Mouse (Mus musculus): ENCODE data around the gene Cux1.
"Not testable (repeated sequence)": the region's sequence is repeated elsewhere in the genome, so short reads cannot be mapped to it uniquely, and the experiment has no call there.

The Cux1 gene

GRCm38 (mm10) chr5:136474086-136474485 is 93.2 kb downstream of the Cux1 start:
- no peak for DNase-seq (ENCODE audit: low spot score in 2 of 2)

- no peak for DNase-seq (ENCODE audit: low spot score in 2 of 2)
Measured at GRCm38 (mm10) chr5:136473337-136473736, 94.0 kb downstream of the Cux1 start.

GRCm38 (mm10) chr5:136472846-136473245 is 94.4 kb downstream of the Cux1 start:
- no peak for DNase-seq (ENCODE audit: low spot score in 2 of 2)

- DNase-seq (ENCODE audit: low spot score in 2 of 2): not testable (repeated sequence)
Measured at GRCm38 (mm10) chr5:136470985-136471735, 96.1 kb downstream of the Cux1 start.

- DNase-seq (ENCODE audit: low spot score in 2 of 2): no peak
Measured at GRCm38 (mm10) chr5:136469301-136469700, 98.0 kb downstream of the Cux1 start.

- no peak for DNase-seq (ENCODE audit: low spot score in 2 of 2)
Measured at GRCm38 (mm10) chr5:136467360-136467999, 99.8 kb downstream of the Cux1 start.

GRCm38 (mm10) chr5:136465770-136466406 is 101.4 kb downstream of the Cux1 start:
- peak in 1 of 2 experiments; percentile 34 for DNase-seq (ENCODE audit: low spot score in 2 of 2)

GRCm38 (mm10) chr5:136465366-136465765 is 101.9 kb downstream of the Cux1 start:
- DNase-seq (ENCODE audit: low spot score in 2 of 2): no peak

GRCm38 (mm10) chr5:136464849-136465248 is 102.4 kb downstream of the Cux1 start:
- DNase-seq (ENCODE audit: low spot score in 2 of 2): no peak

GRCm38 (mm10) chr5:136464128-136464527 is 103.2 kb downstream of the Cux1 start:
- DNase-seq (ENCODE audit: low spot score in 2 of 2): no peak

- DNase-seq (ENCODE audit: low spot score in 2 of 2): no peak
Measured at GRCm38 (mm10) chr5:136462613-136463012, 104.7 kb downstream of the Cux1 start.

GRCm38 (mm10) chr5:136459901-136460300 is 107.4 kb downstream of the Cux1 start:
- no peak for DNase-seq (ENCODE audit: low spot score in 2 of 2)

GRCm38 (mm10) chr5:136458893-136459499 is 108.3 kb downstream of the Cux1 start:
- DNase-seq (ENCODE audit: low spot score in 2 of 2): no peak

- no peak for DNase-seq (ENCODE audit: low spot score in 2 of 2)
Measured at GRCm38 (mm10) chr5:136458102-136458863, 109.0 kb downstream of the Cux1 start.

- DNase-seq (ENCODE audit: low spot score in 2 of 2): no peak
Measured at GRCm38 (mm10) chr5:136456395-136456794, 110.9 kb downstream of the Cux1 start.

- no peak for DNase-seq (ENCODE audit: low spot score in 2 of 2)
Measured at GRCm38 (mm10) chr5:136452681-136453080, 114.6 kb downstream of the Cux1 start.

- DNase-seq (ENCODE audit: low spot score in 2 of 2): peak in 1 of 2 experiments; percentile 25
Measured at GRCm38 (mm10) chr5:136449801-136450200, 117.5 kb downstream of the Cux1 start.

GRCm38 (mm10) chr5:136445967-136446366 is 121.3 kb downstream of the Cux1 start:
- DNase-seq (ENCODE audit: low spot score in 2 of 2): no peak

GRCm38 (mm10) chr5:136442238-136443187 is 124.8 kb downstream of the Cux1 start:
- DNase-seq (ENCODE audit: low spot score in 2 of 2): peak in 1 of 2 experiments; percentile 39

- DNase-seq (ENCODE audit: low spot score in 2 of 2): no peak
Measured at GRCm38 (mm10) chr5:136429647-136430046, 137.6 kb downstream of the Cux1 start.
